Mouse (Mus musculus) embryonic facial prominence, embryonic 12.5 days (tissue): ENCODE measurements around the gene Gimap3. TPM values are rescaled to one million over a fixed set of nuclear protein-coding genes. Genes with fewer than 3 reads are reported as not detected.

Source experiments
- ATAC-seq: fragments of 200-750 bp; cut with Nextera tagmentation; 2 replicates; pipeline ENCODE4 v1.8.0; 2017; ENCODE audit not compliant: insufficient number of reproducible peaks, insufficient read depth, low FRiP score, low TSS enrichment
- H3K27ac ChIP-seq: fragments of 300-500 bp; sonication (generic); 2 replicates; pipeline ENCODE4 v1.5.1; 2016; ENCODE audit warnings: mild to moderate bottlenecking
- H3K27me3 ChIP-seq: fragments of 300-500 bp; sonication (generic); 2 replicates; pipeline ENCODE4 v1.6.1; 2016; ENCODE audit warnings: mild to moderate bottlenecking, moderate library complexity
- H3K36me3 ChIP-seq: fragments of 300-500 bp; sonication (generic); 2 replicates; pipeline ENCODE4 v1.6.1; 2016; ENCODE audit warnings: mild to moderate bottlenecking
- H3K4me1 ChIP-seq: fragments of 300-500 bp; sonication (generic); 2 replicates; pipeline ENCODE4 v1.6.1; 2016
- H3K4me2 ChIP-seq: fragments of 300-500 bp; sonication (generic); replicated peaks from 2 replicates; pipeline ENCODE4 v1.6.1; 2016; ENCODE audit warnings: mild to moderate bottlenecking, moderate library complexity
- H3K4me3 ChIP-seq: fragments of 300-500 bp; sonication (generic); 2 replicates; pipeline ENCODE4 v1.5.1; 2016; ENCODE audit warnings: mild to moderate bottlenecking
- H3K9ac ChIP-seq: fragments of 300-500 bp; sonication (generic); 2 replicates; pipeline ENCODE4 v1.6.1; 2016; ENCODE audit warnings: mild to moderate bottlenecking, moderate library complexity
- H3K9me3 ChIP-seq: fragments of 300-500 bp; sonication (generic); 2 replicates; pipeline ENCODE4 v1.6.1; 2016; ENCODE audit warnings: mild to moderate bottlenecking, moderate library complexity
- WGBS: fragments of 180-500 bp; shearing (Covaris S2); methylation state at CpG from one replicate; pipeline ENCODE4 v1.1.7; 2016; 5-methylcytosine and 5-hydroxymethylcytosine counted together
- polyA plus RNA-seq: library from polyadenylated mRNA; unstranded; fragments of >200 nt; fragmentation: Nextera tagmentation; extraction: Ambion mirVana; gene quantifications from 2 replicates; pipeline ENCODE4 v1.2.1, GENCODE M21; 2016

Gimap3 gene
- polyA plus RNA-seq, 1 experiment from 2014 or later, result not detected

- no peak overlapping the region for H3K4me2 ChIP-seq
- H3K27me3 ChIP-seq, result peaks cover 42% of the 10 kb centered on the region
- 31% methylated on average over 3 of the region's 3 CpGs for WGBS
These were observed 29.4 kb downstream of the Gimap3 start for GRCm38 (mm10) chr6:48741273-48741672.

GRCm38 (mm10) chr6:48740501-48741169, 30.0 kb downstream of the Gimap3 start:
- WGBS, result 68% methylated on average over 3 of the region's 3 CpGs
- Histone ChIP-seq H3K9me3 (no peaks in the 10 kb centered on the region), H3K27me3 (peaks cover 42% of the 10 kb centered on the region), H3K4me1 (peaks cover 9% of the 10 kb centered on the region), H3K9ac (no peak overlapping the region), H3K27ac (no peak overlapping the region), H3K4me2 (no peak overlapping the region), H3K36me3 (no peaks in the 10 kb centered on the region), H3K4me3 (no peak overlapping the region)
- no peak for ATAC-seq

More at GRCm38 (mm10) chr6:48741273-48741672, 29.4 kb downstream of the Gimap3 start:
- H3K9me3 ChIP-seq, result no peaks in the 10 kb centered on the region
- peaks cover 13% of the 10 kb centered on the region for H3K4me1 ChIP-seq
- no peak overlapping the region for H3K4me3 ChIP-seq
- no peak for ATAC-seq
- H3K27ac ChIP-seq, result no peak overlapping the region
- no peak overlapping the region for H3K9ac ChIP-seq
- H3K36me3 ChIP-seq, result no peaks in the 10 kb centered on the region

GRCm38 (mm10) chr6:48739780-48740055, 30.9 kb downstream of the Gimap3 start:
- Histone ChIP-seq H3K4me3 (no peak overlapping the region), H3K4me1 (peaks cover 9% of the 10 kb centered on the region), H3K9me3 (no peaks in the 10 kb centered on the region), H3K9ac (no peak overlapping the region), H3K27ac (no peak overlapping the region), H3K4me2 (no peak overlapping the region), H3K27me3 (peaks cover 42% of the 10 kb centered on the region), H3K36me3 (no peaks in the 10 kb centered on the region)
- WGBS, result 94% methylated on average over 3 of the region's 3 CpGs
- ATAC-seq, result no peak

- 78% methylated on average over 15 of the region's 15 CpGs for WGBS
- Histone ChIP-seq H3K9me3 (no peaks in the 10 kb centered on the region), H3K27ac (no peak within 1 kb of the TSS), H3K9ac (no peak within 1 kb of the TSS), H3K4me1 (peaks cover 9% of the 10 kb centered on the region), H3K36me3 (no peaks in the 10 kb centered on the region), H3K4me2 (no peak within 1 kb of the TSS), H3K27me3 (peaks cover 41% of the 10 kb centered on the region), H3K4me3 (no peak within 1 kb of the TSS)
- ATAC-seq, result no peak
These were observed 31.5 kb downstream of the Gimap3 start, which contains the start of gene Gimap1 for GRCm38 (mm10) chr6:48738961-48739779. Gene Gimap1, plus strand, starts transcription at chr6:48739054.

- no peak overlapping the region for H3K9ac ChIP-seq
- peaks cover 26% of the 10 kb centered on the region for H3K27me3 ChIP-seq
- no peak overlapping the region for H3K4me2 ChIP-seq
- H3K36me3 ChIP-seq, result no peaks in the 10 kb centered on the region
- peaks cover 5% of the 10 kb centered on the region for H3K4me1 ChIP-seq
- no peak overlapping the region for H3K27ac ChIP-seq
- no peaks in the 10 kb centered on the region for H3K9me3 ChIP-seq
- ATAC-seq, result no peak
- no peak overlapping the region for H3K4me3 ChIP-seq
- 87% methylated on average over 5 of the region's 5 CpGs for whole genome bisulfite sequencing
These were observed 33.0 kb downstream of the Gimap3 start for GRCm38 (mm10) chr6:48737688-48738087.

- no peak for ATAC-seq
- WGBS, result 71% methylated on average over 2 of the region's 2 CpGs
- H3K27me3 ChIP-seq, result peaks cover 20% of the 10 kb centered on the region
These were observed 33.6 kb downstream of the Gimap3 start for GRCm38 (mm10) chr6:48737053-48737452.

GRCm38 (mm10) chr6:48733660-48734059, 37.0 kb downstream of the Gimap3 start:
- no peak for ATAC-seq
- 86% methylated on average over 1 of the region's 1 CpGs for WGBS
- Histone ChIP-seq H3K4me3 (no peak overlapping the region), H3K4me1 (no peaks in the 10 kb centered on the region), H3K9me3 (no peaks in the 10 kb centered on the region), H3K9ac (no peak overlapping the region), H3K36me3 (no peaks in the 10 kb centered on the region), H3K27ac (no peak overlapping the region), H3K27me3 (no peaks in the 10 kb centered on the region), H3K4me2 (no peak overlapping the region)

More at GRCm38 (mm10) chr6:48737053-48737452, 33.6 kb downstream of the Gimap3 start:
- Histone ChIP-seq H3K36me3 (no peaks in the 10 kb centered on the region), H3K4me2 (no peak overlapping the region), H3K9ac (no peak overlapping the region), H3K4me3 (no peak overlapping the region), H3K4me1 (no peaks in the 10 kb centered on the region; the same call in 1 of the 2 replicates), H3K9me3 (no peaks in the 10 kb centered on the region), H3K27ac (no peak overlapping the region)

GRCm38 (mm10) chr6:48732864-48733304, 37.8 kb downstream of the Gimap3 start:
- Histone ChIP-seq H3K9me3 (no peaks in the 10 kb centered on the region), H3K27ac (no peak overlapping the region), H3K4me1 (no peaks in the 10 kb centered on the region), H3K4me3 (no peak overlapping the region), H3K9ac (no peak overlapping the region), H3K36me3 (no peaks in the 10 kb centered on the region), H3K4me2 (no peak overlapping the region), H3K27me3 (no peaks in the 10 kb centered on the region)
- ATAC-seq, result no peak
- WGBS, result 51% methylated on average over 8 of the region's 8 CpGs

- no peak for ATAC-seq
- no peaks in the 10 kb centered on the region; the same call in 1 of the 2 replicates for H3K4me1 ChIP-seq
- no peak overlapping the region for H3K4me2 ChIP-seq
- H3K36me3 ChIP-seq, result no peaks in the 10 kb centered on the region
- H3K9ac ChIP-seq, result no peak overlapping the region
- H3K4me3 ChIP-seq, result no peak overlapping the region
- 87% methylated on average over 5 of the region's 5 CpGs for WGBS
- H3K9me3 ChIP-seq, result no peaks in the 10 kb centered on the region
- no peak overlapping the region for H3K27ac ChIP-seq
- no peaks in the 10 kb centered on the region for H3K27me3 ChIP-seq
These were observed 42.9 kb downstream of the Gimap3 start for GRCm38 (mm10) chr6:48727761-48728160.

- WGBS, result 0% methylated on average over 1 of the region's 1 CpGs
- Histone ChIP-seq H3K36me3 (no peaks in the 10 kb centered on the region), H3K9ac (no peak overlapping the region), H3K27ac (no peak overlapping the region), H3K4me2 (no peak overlapping the region), H3K27me3 (no peaks in the 10 kb centered on the region), H3K4me1 (no peaks in the 10 kb centered on the region; the same call in 1 of the 2 replicates), H3K4me3 (no peak overlapping the region), H3K9me3 (no peaks in the 10 kb centered on the region)
- ATAC-seq, result peak; percentile 15; the same call in 1 of the 2 replicates
These were observed 45.2 kb downstream of the Gimap3 start for GRCm38 (mm10) chr6:48725476-48725875.

- no peaks in the 10 kb centered on the region for H3K27me3 ChIP-seq
- WGBS, result 86% methylated on average over 8 of the region's 8 CpGs
- no peak overlapping the region for H3K9ac ChIP-seq
- H3K36me3 ChIP-seq, result no peaks in the 10 kb centered on the region
- no peaks in the 10 kb centered on the region for H3K9me3 ChIP-seq
- H3K4me3 ChIP-seq, result no peak overlapping the region
- no peaks in the 10 kb centered on the region; the same call in 1 of the 2 replicates for H3K4me1 ChIP-seq
- H3K27ac ChIP-seq, result no peak overlapping the region
- H3K4me2 ChIP-seq, result no peak overlapping the region
- no peak for ATAC-seq
These were observed 47.2 kb downstream of the Gimap3 start for GRCm38 (mm10) chr6:48723468-48723867.

- H3K9me3 ChIP-seq, result no peaks in the 10 kb centered on the region
- H3K27me3 ChIP-seq, result no peaks in the 10 kb centered on the region
- no peak for ATAC-seq
- H3K27ac ChIP-seq, result no peak overlapping the region
- H3K36me3 ChIP-seq, result no peaks in the 10 kb centered on the region
- no peak overlapping the region for H3K9ac ChIP-seq
- H3K4me3 ChIP-seq, result no peak overlapping the region
- no peaks in the 10 kb centered on the region for H3K4me1 ChIP-seq
- 80% methylated on average over 4 of the region's 4 CpGs for WGBS
- no peak overlapping the region for H3K4me2 ChIP-seq
These were observed 50.3 kb downstream of the Gimap3 start for GRCm38 (mm10) chr6:48720326-48720725.
